9 mouse cellular contexts compared by ENCODE assay signal in genomic region chr2:131037226-131037990, GRCm38 (mm10). TPM values are rescaled to one million over a fixed set of nuclear protein-coding genes. Genes with fewer than 3 reads are reported as not detected.
A peak's percentile ranks its signal among the peaks of the same experiment; 100 is the strongest.
DNase-seq lines count a peak whose midpoint lies in the region; ATAC-seq and TF ChIP-seq lines count a peak whose summit lies in the region.
"Had no signal": no experiment of that assay in that cellular context is flagged by ENCODE, and none has a peak within 500 bp of the region (broad histone marks: within the 10 kb centered on the region; RNA-seq: fewer than 3 reads in every experiment).

No protein-coding gene starts in this region.

- 54% methylated on average over 17 of the region's 17 CpGs for WGBS in embryonic facial prominence, embryonic 13.5 days
- 71% methylated on average over 17 of the region's 17 CpGs for WGBS in embryonic facial prominence, embryonic 10.5 days
- WGBS in neural tube, embryonic 15.5 days: 64% methylated on average over 17 of the region's 17 CpGs

- H3K36me3 ChIP-seq in embryonic facial prominence, embryonic 13.5 days: no peaks in the 10 kb centered on the region
- no peaks in the 10 kb centered on the region for H3K36me3 ChIP-seq in embryonic facial prominence, embryonic 10.5 days (replicated peaks)
- H3K36me3 ChIP-seq in neural tube, embryonic 15.5 days: no peaks in the 10 kb centered on the region
- H3K36me3 ChIP-seq: embryonic facial prominence, embryonic 12.5 days had no signal

- H3K9me3 ChIP-seq in embryonic facial prominence, embryonic 13.5 days: peaks cover 4% of the 10 kb centered on the region; the same call in 1 of the 2 replicates
- no peaks in the 10 kb centered on the region; the same call in 1 of the 2 replicates for H3K9me3 ChIP-seq in embryonic facial prominence, embryonic 10.5 days
- H3K9me3 ChIP-seq in neural tube, embryonic 15.5 days (replicated peaks): no peaks in the 10 kb centered on the region
- H3K9me3 ChIP-seq: embryonic facial prominence, embryonic 12.5 days had no signal

- intact Hi-C loops in heart, postnatal 14 days (cut with DNase I): no loop called here

- H3K4me2 ChIP-seq in embryonic facial prominence, embryonic 13.5 days: no peak overlapping the region
- H3K4me2 ChIP-seq in neural tube, embryonic 15.5 days: no peak overlapping the region
- H3K4me2 ChIP-seq: embryonic facial prominence, embryonic 12.5 days had no signal

- DNase-seq in embryonic facial prominence, embryonic 10.5 days (ENCODE audit: low spot score): no peak
- DNase-seq in Patski (ENCODE audit: low read depth, low spot score): peak; percentile 86
- peak; percentile 52 for DNase-seq in heart, postnatal 14 days
- DNase-seq in lung, adult 18-20 months: peak; percentile 68 to 74
- DNase-seq in urinary bladder, adult 2 months (ENCODE audit: low spot score): no peak

- CTCF ChIA-PET in Patski (lab: Charles Lee): interaction anchor here (1.4 to 1.8 kb wide), 3 partner anchors 10 to 100 kb away, joined by 3 to 7 read pairs (median 6); no protein-coding TSS in a partner anchor

- H3K4me1 ChIP-seq in embryonic facial prominence, embryonic 13.5 days: peaks cover 26% of the 10 kb centered on the region
- H3K4me1 ChIP-seq in embryonic facial prominence, embryonic 10.5 days: peaks cover 22% of the 10 kb centered on the region
- peaks cover 19% of the 10 kb centered on the region for H3K4me1 ChIP-seq in neural tube, embryonic 15.5 days

- TF ChIP-seq CTCF in Patski (IDR thresholded peaks at IDR 0.05): no peak

- H3K27ac ChIP-seq in embryonic facial prominence, embryonic 13.5 days: no peak overlapping the region
- no peak overlapping the region for H3K27ac ChIP-seq in embryonic facial prominence, embryonic 10.5 days (replicated peaks)
- no peak overlapping the region for H3K27ac ChIP-seq in neural tube, embryonic 15.5 days (replicated peaks)
- H3K27ac ChIP-seq: embryonic facial prominence, embryonic 12.5 days had no signal

- no peak for ATAC-seq in embryonic facial prominence, embryonic 13.5 days (ENCODE audit: insufficient number of reproducible peaks, insufficient read depth, low FRiP score, low TSS enrichment, low read depth)
- ATAC-seq in Patski: peak; percentile 66
- ATAC-seq in inflammation-experienced regulatory T-cells, adult 6 months: no peak
- ATAC-seq in neural tube, embryonic 15.5 days (ENCODE audit: low FRiP score): no peak

- 0 out of 2 replicates have a peak overlapping the region, but pooled peaks have one; percentile 40 for H3K9ac ChIP-seq in embryonic facial prominence, embryonic 13.5 days
- no peak overlapping the region for H3K9ac ChIP-seq in neural tube, embryonic 15.5 days (replicated peaks)
- H3K9ac ChIP-seq: embryonic facial prominence, embryonic 12.5 days had no signal

- H3K4me3 ChIP-seq in embryonic facial prominence, embryonic 13.5 days: no peak overlapping the region
- H3K4me3 ChIP-seq in embryonic facial prominence, embryonic 10.5 days: no peak overlapping the region
- no peak overlapping the region for H3K4me3 ChIP-seq in neural tube, embryonic 15.5 days (replicated peaks)
- H3K4me3 ChIP-seq: embryonic facial prominence, embryonic 12.5 days had no signal

- in situ Hi-C loops in Patski (cut with MboI; ENCODE audit: low pct_unique_long_range_greater_than_20kb): no loop called here

- POLR2A ChIA-PET in Patski (lab: Charles Lee): interaction anchor here (1.5 to 2.5 kb wide), 2 partner anchors 8 to 12 kb away, joined by 4 to 8 read pairs; no protein-coding TSS in a partner anchor

- peaks cover 33% of the 10 kb centered on the region for H3K27me3 ChIP-seq in embryonic facial prominence, embryonic 13.5 days
- peaks cover 59% of the 10 kb centered on the region for H3K27me3 ChIP-seq in embryonic facial prominence, embryonic 10.5 days (replicated peaks; ENCODE audit: low read depth, poor library complexity, severe bottlenecking)
- H3K27me3 ChIP-seq in Patski: no peaks in the 10 kb centered on the region
- peaks cover 19% of the 10 kb centered on the region for H3K27me3 ChIP-seq in neural tube, embryonic 15.5 days (replicated peaks)

RNA-seq across cellular contexts. Expression of gene Gfra4, which starts 5.5 kb away (rescaled TPM):
- polyA plus RNA-seq in embryonic facial prominence, embryonic 13.5 days (2015; fragmentation: Nextera tagmentation; extraction: Ambion mirVana): 35.4 and 42.7 TPM in 2 replicates
- polyA plus RNA-seq in embryonic facial prominence, embryonic 10.5 days (2016; fragmentation: Nextera tagmentation; extraction: Ambion mirVana): 5.6 and 7.2 TPM in 2 replicates
- 4.6 TPM for polyA plus RNA-seq in Patski (2021)
- 1 to 10 TPM; 5.1 to 8.0 TPM for total RNA-seq in heart, postnatal 14 days (2021)
- under 1 TPM in 1 of 3 experiments, not detected in 2; 0.38 TPM for polyA plus RNA-seq in inflammation-experienced regulatory T-cells, adult 6 months (2017; shearing (Covaris generic))
- polyA plus RNA-seq in neural tube, embryonic 15.5 days (2015; fragmentation: Nextera tagmentation; extraction: Ambion mirVana): 46.4 and 52.1 TPM in 2 replicates
- polyA plus RNA-seq in urinary bladder, adult 2 months (2012; rRNA removed): 135 and 138 TPM in 2 replicates

RNA-seq across cellular contexts. Expression of gene Adam33, which starts 26.2 kb away (rescaled TPM):
- 30.0 and 31.9 TPM in 2 replicates for polyA plus RNA-seq in embryonic facial prominence, embryonic 13.5 days (2015; fragmentation: Nextera tagmentation; extraction: Ambion mirVana)
- polyA plus RNA-seq in embryonic facial prominence, embryonic 10.5 days (2016; fragmentation: Nextera tagmentation; extraction: Ambion mirVana): 0.64 and 1.0 TPM in 2 replicates
- 0.63 TPM for polyA plus RNA-seq in Patski (2021)
- 1 to 10 TPM; 1.1 to 3.0 TPM for total RNA-seq in heart, postnatal 14 days (2021)
- polyA plus RNA-seq in inflammation-experienced regulatory T-cells, adult 6 months (2017; shearing (Covaris generic)): under 1 TPM in 2 of 3 experiments, not detected in 1; 0.15 to 0.42 TPM
- 2.0 and 2.9 TPM in 2 replicates for polyA plus RNA-seq in neural tube, embryonic 15.5 days (2015; fragmentation: Nextera tagmentation; extraction: Ambion mirVana)
- 256 and 287 TPM in 2 replicates for polyA plus RNA-seq in urinary bladder, adult 2 months (2012; rRNA removed)

RNA-seq across cellular contexts. Expression of gene Siglec1, which starts 49.2 kb away (rescaled TPM):
- 0.07 and 0.18 TPM in 2 replicates for polyA plus RNA-seq in embryonic facial prominence, embryonic 13.5 days (2015; fragmentation: Nextera tagmentation; extraction: Ambion mirVana)
- 0.06 and 0.16 TPM in 2 replicates for polyA plus RNA-seq in embryonic facial prominence, embryonic 10.5 days (2016; fragmentation: Nextera tagmentation; extraction: Ambion mirVana)
- 0.49 TPM for polyA plus RNA-seq in Patski (2021)
- total RNA-seq in heart, postnatal 14 days (2021): 1 to 10 TPM; 1.3 to 1.5 TPM
- not detected for polyA plus RNA-seq in inflammation-experienced regulatory T-cells, adult 6 months (2017; shearing (Covaris generic))
- polyA plus RNA-seq in neural tube, embryonic 15.5 days (2015; fragmentation: Nextera tagmentation; extraction: Ambion mirVana): 0.23 and 0.36 TPM in 2 replicates
- polyA plus RNA-seq in urinary bladder, adult 2 months (2012; rRNA removed): 7.6 and 8.7 TPM in 2 replicates

Comparison
In these comparisons a context has a peak if more than half of its experiments do, and no peak if none do; other contexts are left out.
1. DNase-seq: peak in Patski (single experiment), heart, postnatal 14 days (2 of 2) and lung, adult 18-20 months (2 of 2); none in embryonic facial prominence, embryonic 10.5 days (single experiment) and urinary bladder, adult 2 months (single experiment).